Mouse (Mus musculus) hindbrain, embryonic 16.5 days (tissue): Measurements from ENCODE around the gene Fam243. TPM values are rescaled to one million over a fixed set of nuclear protein-coding genes. Genes with fewer than 3 reads are reported as not detected.

Experiments used
- ATAC-seq: fragments of 200-750 bp; cut with Nextera tagmentation; 2 replicates; pipeline ENCODE4 v1.8.0; 2017; ENCODE audit warnings: moderate TSS enrichment, moderate library complexity
- H3K27ac ChIP-seq: fragments of 300-500 bp; sonication (generic); 2 replicates; pipeline ENCODE4 v1.5.1; 2014; ENCODE audit warnings: low read depth, mild to moderate bottlenecking, control low read depth, low read length, moderate library complexity
- H3K27me3 ChIP-seq: fragments of 300-500 bp; sonication (generic); replicated peaks from 2 replicates; pipeline ENCODE4 v1.6.1; 2014; ENCODE audit warnings: low read length; ENCODE audit not compliant: control insufficient read depth, insufficient read depth
- H3K36me3 ChIP-seq: fragments of 300-500 bp; sonication (generic); 2 replicates; pipeline ENCODE4 v1.6.1; 2014; ENCODE audit warnings: mild to moderate bottlenecking, low read length, moderate library complexity, mixed read lengths; ENCODE audit not compliant: control insufficient read depth, insufficient read depth
- H3K4me1 ChIP-seq: fragments of 300-500 bp; sonication (generic); 2 replicates; pipeline ENCODE4 v1.6.1; 2014; ENCODE audit warnings: low read depth, low read length; ENCODE audit not compliant: control insufficient read depth, insufficient read depth
- H3K4me2 ChIP-seq: fragments of 300-500 bp; sonication (generic); 2 replicates; pipeline ENCODE4 v1.6.1; 2014; ENCODE audit warnings: mild to moderate bottlenecking, low read length, control low read depth, moderate library complexity
- H3K4me3 ChIP-seq: fragments of 300-500 bp; sonication (generic); 2 replicates; pipeline ENCODE4 v1.5.1; 2014; ENCODE audit warnings: mild to moderate bottlenecking, low read length, control low read depth, moderate library complexity
- H3K9ac ChIP-seq: fragments of 300-500 bp; sonication (generic); 2 replicates; pipeline ENCODE4 v1.6.1; 2014; ENCODE audit warnings: low read depth, mild to moderate bottlenecking, control low read depth, low read length, moderate library complexity
- H3K9me3 ChIP-seq: fragments of 300-500 bp; sonication (generic); 2 replicates; pipeline ENCODE4 v1.6.1; 2014; ENCODE audit warnings: mild to moderate bottlenecking, low read length, moderate library complexity; ENCODE audit not compliant: control insufficient read depth
- WGBS: fragments of 180-500 bp; shearing (Covaris S2); extraction: QIAGEN DNeasy Blood & Tissue Kit; methylation state at CpG from one replicate; pipeline ENCODE4 v1.1.7; 2014; 5-methylcytosine and 5-hydroxymethylcytosine counted together
- polyA plus RNA-seq: library from polyadenylated mRNA; unstranded; fragments of >200 nt; fragmentation: Nextera tagmentation; extraction: Ambion mirVana; gene quantifications from 2 replicates; pipeline ENCODE4 v1.2.1, GENCODE M21; 2015

Fam243 gene
- polyA plus RNA-seq, 1 experiment from 2014 or later = not detected

GRCm38 (mm10) chr16:92290045-92290444 is 31.2 kb downstream of the Fam243 start:
- H3K36me3 ChIP-seq = no peaks in the 10 kb centered on the region
- H3K27me3 ChIP-seq = no peaks in the 10 kb centered on the region; the same call in 1 of the 2 replicates
- 0 out of 2 replicates have a peak, but pooled peaks have one; percentile 55 for ATAC-seq
- H3K4me3 ChIP-seq = no peak overlapping the region
- H3K4me2 ChIP-seq = no peak overlapping the region
- no peaks in the 10 kb centered on the region for H3K9me3 ChIP-seq
- no peak overlapping the region for H3K27ac ChIP-seq
- H3K9ac ChIP-seq = no peak overlapping the region
- H3K4me1 ChIP-seq = no peaks in the 10 kb centered on the region

- ATAC-seq = peak; percentile 66
These were observed 32.5 kb downstream of the Fam243 start for GRCm38 (mm10) chr16:92288778-92289177.

GRCm38 (mm10) chr16:92286609-92287008 is 34.6 kb downstream of the Fam243 start:
- no peak overlapping the region for H3K27ac ChIP-seq
- no peak overlapping the region for H3K4me3 ChIP-seq
- H3K9me3 ChIP-seq = no peaks in the 10 kb centered on the region
- no peak overlapping the region for H3K9ac ChIP-seq
- H3K4me1 ChIP-seq = no peaks in the 10 kb centered on the region; the same call in 1 of the 2 replicates
- no peaks in the 10 kb centered on the region for H3K27me3 ChIP-seq
- WGBS = 12% methylated on average over 7 of the region's 7 CpGs
- no peak overlapping the region for H3K4me2 ChIP-seq
- 0 out of 2 replicates have a peak, but pooled peaks have one; percentile 35 for ATAC-seq
- H3K36me3 ChIP-seq = no peaks in the 10 kb centered on the region

More at GRCm38 (mm10) chr16:92288778-92289177, 32.5 kb downstream of the Fam243 start:
- Histone ChIP-seq H3K9ac (no peak overlapping the region), H3K4me1 (no peaks in the 10 kb centered on the region), H3K4me3 (no peak overlapping the region), H3K9me3 (no peaks in the 10 kb centered on the region), H3K27me3 (no peaks in the 10 kb centered on the region; the same call in 1 of the 2 replicates), H3K4me2 (no peak overlapping the region), H3K27ac (no peak overlapping the region), H3K36me3 (no peaks in the 10 kb centered on the region)
- 90% methylated on average over 9 of the region's 9 CpGs for WGBS

- no peak for ATAC-seq
- H3K27ac ChIP-seq = no peak overlapping the region
- H3K9me3 ChIP-seq = no peaks in the 10 kb centered on the region
- H3K27me3 ChIP-seq = no peaks in the 10 kb centered on the region
- no peaks in the 10 kb centered on the region; the same call in 1 of the 2 replicates for H3K4me1 ChIP-seq
- no peak overlapping the region for H3K4me3 ChIP-seq
- H3K9ac ChIP-seq = no peak overlapping the region
- WGBS = 68% methylated on average over 10 of the region's 10 CpGs
- H3K4me2 ChIP-seq = no peak overlapping the region
- H3K36me3 ChIP-seq = no peaks in the 10 kb centered on the region
These were observed 36.2 kb downstream of the Fam243 start for GRCm38 (mm10) chr16:92285068-92285467.

- WGBS = 62% methylated on average over 5 of the region's 5 CpGs
- Histone ChIP-seq H3K27ac (no peak overlapping the region), H3K36me3 (no peaks in the 10 kb centered on the region), H3K4me3 (no peak overlapping the region), H3K27me3 (no peaks in the 10 kb centered on the region), H3K9ac (no peak overlapping the region), H3K9me3 (no peaks in the 10 kb centered on the region), H3K4me2 (no peak overlapping the region), H3K4me1 (no peaks in the 10 kb centered on the region; the same call in 1 of the 2 replicates)
- no peak for ATAC-seq
These were observed 38.6 kb downstream of the Fam243 start for GRCm38 (mm10) chr16:92282671-92283070.

GRCm38 (mm10) chr16:92275526-92275925 is 45.7 kb downstream of the Fam243 start:
- H3K9me3 ChIP-seq = no peaks in the 10 kb centered on the region
- ATAC-seq = no peak; the same call in 1 of the 2 replicates
- H3K36me3 ChIP-seq = no peaks in the 10 kb centered on the region
- no peak overlapping the region for H3K4me3 ChIP-seq
- H3K4me2 ChIP-seq = no peak overlapping the region
- WGBS = 85% methylated on average over 4 of the region's 4 CpGs
- H3K9ac ChIP-seq = no peak overlapping the region
- no peaks in the 10 kb centered on the region for H3K27me3 ChIP-seq
- no peak overlapping the region for H3K27ac ChIP-seq
- no peaks in the 10 kb centered on the region for H3K4me1 ChIP-seq

GRCm38 (mm10) chr16:92274516-92274915 is 46.7 kb downstream of the Fam243 start:
- WGBS = 85% methylated on average over 5 of the region's 5 CpGs

More at GRCm38 (mm10) chr16:92274516-92274915, 46.7 kb downstream of the Fam243 start:
- no peak overlapping the region for H3K9ac ChIP-seq
- no peaks in the 10 kb centered on the region for H3K9me3 ChIP-seq
- H3K4me2 ChIP-seq = no peak overlapping the region
- H3K36me3 ChIP-seq = no peaks in the 10 kb centered on the region
- H3K27ac ChIP-seq = no peak overlapping the region
- no peaks in the 10 kb centered on the region for H3K27me3 ChIP-seq
- no peak overlapping the region for H3K4me3 ChIP-seq
- H3K4me1 ChIP-seq = no peaks in the 10 kb centered on the region
- no peak for ATAC-seq

Other genes starting within 250 kb of the Fam243 start
- gene Kcne2, start 29.1 kb downstream of the Fam243 start, polyA plus RNA-seq = 35.1 and 37.2 TPM in 2 replicates
- gene Smim11, start 20.2 kb downstream of the Fam243 start, polyA plus RNA-seq = 55.4 and 57.7 TPM in 2 replicates
- 0.19 and 0.28 TPM in 2 replicates for gene Kcne1, start 38.0 kb upstream of the Fam243 start, polyA plus RNA-seq
- gene Rcan1, start 149.4 kb upstream of the Fam243 start, polyA plus RNA-seq = 75.7 and 85.5 TPM in 2 replicates
- gene Clic6, start 164.3 kb upstream of the Fam243 start, polyA plus RNA-seq = 7.8 and 7.9 TPM in 2 replicates